Mouse (Mus musculus): ENCODE measurements around the gene Inf2. TPM values are rescaled to one million over a fixed set of nuclear protein-coding genes. Genes with fewer than 3 reads are reported as not detected.

Inf2 gene
- polyA plus RNA-seq, 1 experiment = 87.3 TPM

- no peak for DNase-seq (ENCODE audit: extremely low spot score in 1 of 2, low spot score in 1 of 2)
Measured at GRCm38 (mm10) chr12:112648081-112648480, 59.5 kb downstream of the Inf2 start.

- DNase-seq (ENCODE audit: extremely low spot score in 1 of 2, low spot score in 1 of 2) = no peak
Measured at GRCm38 (mm10) chr12:112651778-112652439, 63.3 kb downstream of the Inf2 start.

DNA sequence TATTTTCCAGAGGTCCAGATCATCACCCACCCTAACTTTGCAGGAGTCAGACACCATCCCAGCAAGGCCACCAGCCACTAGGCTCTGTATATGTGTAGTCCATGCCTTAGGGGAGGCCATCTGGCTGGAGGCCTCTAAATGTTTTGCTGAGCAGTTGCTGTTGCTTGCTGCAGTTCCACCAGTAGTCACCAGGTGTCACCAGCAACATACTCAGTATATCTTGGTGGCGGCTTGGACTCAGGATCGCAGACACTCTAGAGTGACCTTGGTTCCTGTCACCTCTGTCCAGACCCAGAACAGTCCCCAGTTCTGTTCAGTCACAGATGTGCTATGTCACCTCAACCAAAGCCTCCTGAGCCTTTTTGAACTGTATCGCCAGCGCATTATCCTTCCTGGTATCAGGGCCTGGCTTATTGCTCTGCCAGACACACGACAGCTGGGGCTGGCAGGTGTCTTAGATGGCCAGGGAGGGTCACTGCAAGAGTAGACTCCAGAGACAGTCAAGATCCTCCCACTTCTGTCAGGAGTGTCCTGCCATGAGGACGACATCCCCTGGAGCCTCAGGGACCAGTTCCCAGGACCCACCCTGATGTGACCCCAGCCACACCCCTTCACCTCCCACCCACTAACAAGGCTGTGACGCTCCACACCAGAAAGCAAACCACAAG, 64.7 kb downstream of the Inf2 start:
- DNase-seq (ENCODE audit: extremely low spot score in 1 of 2, low spot score in 1 of 2) = peak; percentile 72 to 94

GRCm38 (mm10) chr12:112654076-112654475, 65.5 kb downstream of the Inf2 start:
- DNase-seq (ENCODE audit: extremely low spot score in 1 of 2, low spot score in 1 of 2) = no peak

GRCm38 (mm10) chr12:112658619-112659018, 70.0 kb downstream of the Inf2 start:
- DNase-seq (ENCODE audit: extremely low spot score in 1 of 2, low spot score in 1 of 2) = peak in 1 of 2 experiments; percentile 59

DNA sequence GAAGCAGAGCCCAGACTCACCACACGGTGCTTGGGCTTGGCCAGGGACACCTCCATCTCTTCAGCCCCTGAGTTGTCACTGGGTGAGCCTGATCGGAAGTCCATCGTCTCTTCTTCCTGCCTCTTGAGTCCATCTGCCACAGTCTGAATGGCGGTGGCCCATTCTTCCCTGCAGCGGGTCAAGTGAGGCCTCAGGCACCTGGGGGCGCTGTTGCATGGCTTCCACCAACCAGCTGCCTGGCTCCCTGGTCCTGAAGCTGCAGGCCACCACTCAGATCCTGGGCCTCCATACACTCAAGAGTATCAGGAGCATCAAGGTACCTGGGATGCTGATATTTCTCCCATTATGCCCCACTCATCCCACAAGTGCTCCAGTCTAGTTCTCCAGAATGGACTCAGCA, 70.5 kb downstream of the Inf2 start:
- DNase-seq (ENCODE audit: extremely low spot score in 1 of 2, low spot score in 1 of 2) = peak in 1 of 2 experiments; percentile 68

- no peak for DNase-seq (ENCODE audit: extremely low spot score in 1 of 2, low spot score in 1 of 2)
Measured at GRCm38 (mm10) chr12:112660576-112661326, 72.2 kb downstream of the Inf2 start.

DNA sequence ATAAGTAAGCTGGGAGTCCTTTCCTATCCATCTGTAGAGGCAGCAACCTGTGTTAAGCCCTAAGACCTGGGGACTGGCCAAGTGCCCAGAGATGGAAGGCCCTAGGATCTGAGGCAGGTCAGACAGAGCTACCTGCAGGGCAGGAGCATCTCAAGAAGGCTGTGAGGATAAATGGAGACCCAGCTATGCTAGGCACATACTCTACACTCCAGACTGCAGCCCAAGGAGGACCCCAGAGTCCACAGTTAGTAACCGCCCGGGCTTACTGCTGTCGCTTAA, 72.7 kb downstream of the Inf2 start:
- DNase-seq (ENCODE audit: extremely low spot score in 1 of 2, low spot score in 1 of 2) = no peak

DNA sequence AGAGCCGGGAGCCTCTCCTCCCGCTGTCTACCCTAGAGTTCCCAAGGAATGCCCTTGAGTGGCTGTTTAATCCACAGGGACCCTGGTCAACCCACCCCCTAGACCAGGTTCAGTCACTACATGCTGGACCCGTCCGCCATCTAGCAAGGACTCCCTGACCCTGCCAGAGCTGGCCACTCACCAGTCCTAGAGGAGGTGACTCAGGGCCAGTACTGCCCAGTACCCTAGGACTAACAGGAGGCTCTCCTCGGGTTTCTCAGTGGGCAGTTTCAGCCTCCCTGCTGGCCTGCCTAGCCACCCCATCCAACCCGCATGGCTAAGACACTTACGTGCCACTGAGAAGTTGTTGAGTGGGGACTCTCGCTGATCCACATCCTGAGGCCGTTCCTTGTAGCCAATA, 73.3 kb downstream of the Inf2 start:
- no peak for DNase-seq (ENCODE audit: extremely low spot score in 1 of 2, low spot score in 1 of 2)

DNA sequence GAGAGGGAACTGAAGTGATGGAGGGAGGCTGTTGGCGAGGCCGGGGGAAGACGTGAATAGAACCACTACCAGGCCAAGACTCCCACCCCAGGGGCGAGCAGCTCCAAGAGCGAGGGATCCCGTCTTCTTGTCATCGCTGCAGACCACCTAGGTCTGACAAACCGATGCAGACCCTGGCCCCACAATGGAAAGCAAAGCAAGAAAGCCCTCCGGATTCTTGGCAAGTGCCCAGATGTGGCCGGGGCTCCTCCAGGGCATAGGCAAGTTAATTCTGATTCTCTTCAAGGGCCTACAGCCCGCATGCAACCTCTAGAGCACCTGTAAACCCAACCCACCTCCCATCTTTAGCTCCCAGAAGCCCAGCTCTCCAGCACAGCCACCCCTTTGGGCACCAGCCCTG, 74.7 kb downstream of the Inf2 start:
- no peak for DNase-seq (ENCODE audit: extremely low spot score in 1 of 2, low spot score in 1 of 2)

- DNase-seq (ENCODE audit: extremely low spot score in 1 of 2, low spot score in 1 of 2) = no peak
Measured at GRCm38 (mm10) chr12:112663716-112664115, 75.1 kb downstream of the Inf2 start.

DNA sequence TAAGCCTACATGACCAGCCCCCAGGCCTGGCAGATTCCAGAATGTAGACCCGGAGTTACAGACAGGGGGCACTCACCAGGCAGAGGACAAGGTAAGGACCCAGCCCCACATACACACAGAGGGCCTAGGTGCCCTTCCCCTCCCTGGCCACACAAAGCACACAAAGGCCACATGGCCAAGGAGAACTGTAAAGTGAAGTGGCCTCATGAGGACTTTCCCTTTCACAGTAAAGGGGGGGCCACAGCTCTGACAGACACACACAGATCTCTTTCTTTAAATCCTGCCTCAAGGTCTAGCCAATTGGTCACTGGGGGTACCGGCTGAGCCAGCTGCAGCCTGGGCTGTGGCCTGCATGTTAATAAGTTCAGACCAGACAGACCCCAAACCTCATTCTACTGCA, 75.5 kb downstream of the Inf2 start:
- no peak for DNase-seq (ENCODE audit: extremely low spot score in 1 of 2, low spot score in 1 of 2)

DNA sequence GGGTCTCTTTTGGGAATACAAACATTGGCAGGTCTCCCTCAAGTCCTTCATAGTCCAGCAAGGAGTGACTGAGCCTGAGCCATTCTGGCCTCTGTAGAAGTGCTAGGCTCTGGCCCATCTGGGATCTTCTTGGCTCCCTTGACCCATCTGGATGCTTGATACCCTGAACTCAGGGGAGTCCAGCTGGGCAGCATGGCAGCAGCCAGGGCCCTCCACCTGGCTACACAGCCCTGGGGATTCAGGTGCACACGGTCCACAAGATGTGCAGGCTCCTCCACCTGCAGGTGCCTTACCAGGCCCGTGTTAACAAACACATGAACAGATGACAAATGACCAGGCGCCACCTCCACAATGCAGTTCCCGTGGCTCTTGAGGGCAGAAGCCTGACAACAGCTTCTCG, 76.1 kb downstream of the Inf2 start:
- no peak for DNase-seq (ENCODE audit: extremely low spot score in 1 of 2, low spot score in 1 of 2)

Other genes with a start within 250 kb of the Inf2 start
- 0.04 TPM in 2 replicates for gene A530016L24Rik, start 99.3 kb upstream of the Inf2 start, polyA plus RNA-seq (2012; rRNA removed)
- 116 and 119 TPM in 2 replicates for gene Tmem179, start 72.0 kb upstream of the Inf2 start, polyA plus RNA-seq (2012; rRNA removed)
- gene Adssl1, start 31.3 kb downstream of the Inf2 start, polyA plus RNA-seq (2012; rRNA removed) = 32.6 and 33.0 TPM in 2 replicates
- 24.4 and 30.2 TPM in 2 replicates for gene Siva1, start 55.9 kb downstream of the Inf2 start, polyA plus RNA-seq (2012; rRNA removed)
- gene Akt1, start 86.1 kb downstream of the Inf2 start, polyA plus RNA-seq (2012; rRNA removed) = 174 and 175 TPM in 2 replicates
- 0.90 and 1.4 TPM in 2 replicates for gene Zbtb42, start 90.0 kb downstream of the Inf2 start, polyA plus RNA-seq (2012; rRNA removed)
- 107 and 119 TPM in 2 replicates for gene Cep170b, start 131.7 kb downstream of the Inf2 start, polyA plus RNA-seq (2012; rRNA removed)
- gene Pld4, start 171.9 kb downstream of the Inf2 start, polyA plus RNA-seq (2012; rRNA removed) = 14.0 and 20.4 TPM in 2 replicates
- gene Ahnak2, start 213.9 kb downstream of the Inf2 start, polyA plus RNA-seq (2012; rRNA removed) = 1.5 and 1.9 TPM in 2 replicates
- gene Clba1, start 220.2 kb downstream of the Inf2 start, polyA plus RNA-seq (2012; rRNA removed) = 13.8 and 14.1 TPM in 2 replicates
- gene Cdca4, start 240.6 kb downstream of the Inf2 start, polyA plus RNA-seq (2012; rRNA removed) = 10.2 and 10.6 TPM in 2 replicates